In the genomic region with DNA sequence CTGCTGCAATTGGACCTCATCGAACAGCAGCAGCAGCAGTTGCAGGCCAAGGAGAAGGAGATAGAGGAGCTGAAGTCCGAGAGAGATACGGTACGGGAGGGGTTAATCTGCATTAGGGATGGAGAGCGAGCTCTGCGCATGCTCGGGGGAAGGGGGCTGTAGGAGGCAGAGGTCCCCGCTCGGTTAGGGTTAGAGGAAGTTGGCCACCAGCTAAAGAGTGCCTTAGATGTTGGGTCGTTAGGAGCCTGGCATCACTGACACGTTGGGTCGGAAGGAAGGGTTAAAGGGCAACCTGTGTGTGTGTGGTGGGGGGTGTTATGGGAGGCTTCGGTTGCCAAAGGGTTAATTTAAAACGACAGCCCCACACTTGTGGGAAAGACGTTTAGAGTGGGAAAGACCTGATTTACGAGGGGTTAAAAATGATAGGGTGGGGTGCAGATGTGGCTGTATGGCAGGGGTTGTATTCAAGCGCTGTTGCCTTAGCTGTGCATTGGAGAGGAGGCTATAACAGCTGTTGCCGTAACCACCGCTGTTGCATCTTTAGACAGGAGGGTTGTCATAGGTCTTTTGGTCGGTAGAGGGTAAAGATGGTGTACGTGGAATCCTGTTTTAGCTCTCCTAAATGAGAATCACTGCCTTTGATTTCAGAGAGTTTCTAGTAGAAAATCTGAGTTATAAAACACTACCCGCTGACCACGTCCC, we compare ENCODE assay signal across 8 mouse cellular contexts. TPM values are rescaled to one million over a fixed set of nuclear protein-coding genes. Genes with fewer than 3 reads are reported as not detected.
DNase-seq lines count a peak whose midpoint lies in the region; ATAC-seq and TF ChIP-seq lines count a peak whose summit lies in the region.

No protein-coding gene starts in this region.

- peak overlapping the region; percentile 92 for H3ac ChIP-seq in C2C12 (ENCODE audit: control insufficient read depth, insufficient read length, low read depth)

- H3K9me3 ChIP-seq in embryonic facial prominence, embryonic 13.5 days = no peaks in the 10 kb centered on the region
- no peaks in the 10 kb centered on the region for H3K9me3 ChIP-seq in heart, embryonic 10.5 days
- H3K9me3 ChIP-seq in liver, embryonic 11.5 days (ENCODE audit: control insufficient read depth, low read length) = no peaks in the 10 kb centered on the region

- peaks cover 28% of the 10 kb centered on the region for H3K4me1 ChIP-seq in embryonic facial prominence, embryonic 13.5 days
- H3K4me1 ChIP-seq in heart, embryonic 10.5 days = peaks cover 26% of the 10 kb centered on the region
- H3K4me1 ChIP-seq in liver, embryonic 11.5 days (replicated peaks; ENCODE audit: control insufficient read depth, insufficient read depth, low read length) = peaks cover 37% of the 10 kb centered on the region

- H3K79me2 ChIP-seq in C2C12 (ENCODE audit: control insufficient read depth, insufficient read depth) = peaks cover 75% of the 10 kb centered on the region

- H3K79me3 ChIP-seq in C2C12 (ENCODE audit: low read depth) = peaks cover 48% of the 10 kb centered on the region

- peak overlapping the region; percentile 83 for H3K4me3 ChIP-seq in C2C12 (ENCODE audit: insufficient read depth, poor library complexity, severe bottlenecking)
- peak overlapping the region; percentile 100 for H3K4me3 ChIP-seq in embryonic facial prominence, embryonic 13.5 days
- peak overlapping the region; percentile 89 for H3K4me3 ChIP-seq in heart, embryonic 10.5 days
- H3K4me3 ChIP-seq in liver, embryonic 11.5 days (ENCODE audit: low read depth, low read length) = peak overlapping the region; percentile 100

- H3K27ac ChIP-seq in embryonic facial prominence, embryonic 13.5 days = peak overlapping the region; percentile 100
- peak overlapping the region; percentile 98 for H3K27ac ChIP-seq in heart, embryonic 10.5 days
- H3K27ac ChIP-seq in liver, embryonic 11.5 days (ENCODE audit: low read depth, low read length) = peak overlapping the region; percentile 100

- WGBS in embryonic facial prominence, embryonic 13.5 days = 3% methylated on average over 23 of the region's 23 CpGs
- 4% methylated on average over 23 of the region's 23 CpGs for WGBS in heart, embryonic 10.5 days
- 5% methylated on average over 23 of the region's 23 CpGs for WGBS in liver, embryonic 11.5 days

- DNase-seq in adrenal gland, adult (ENCODE audit: inconsistent age in 2 of 2, low spot score in 1 of 2) = peak; percentile 73 to 91
- DNase-seq in heart, embryonic 10.5 days (ENCODE audit: low spot score) = no peak
- peak; percentile 64 for DNase-seq in kidney, adult 9 months
- DNase-seq in liver, embryonic 11.5 days (ENCODE audit: low spot score) = peak; percentile 82
- peak; percentile 26 to 54 for DNase-seq in natural killer cell, adult 2 months (ENCODE audit: low spot score in 2 of 2)
- DNase-seq in thymus, postnatal 10 days (ENCODE audit: low spot score in 2 of 2) = peak; percentile 60 to 68

- TF ChIP-seq CTCF in C2C12 (IDR thresholded peaks at IDR 0.05; ENCODE audit: control insufficient read depth, insufficient read depth, insufficient read length) = no peak

- no peak for ATAC-seq in embryonic facial prominence, embryonic 13.5 days (ENCODE audit: insufficient number of reproducible peaks, insufficient read depth, low FRiP score, low TSS enrichment, low read depth)
- ATAC-seq in liver, embryonic 11.5 days (replicated peaks; ENCODE audit: low FRiP score) = peak; percentile 27

- H3K36me3 ChIP-seq in C2C12 (ENCODE audit: control insufficient read depth, insufficient read depth) = peaks cover 34% of the 10 kb centered on the region
- H3K36me3 ChIP-seq in embryonic facial prominence, embryonic 13.5 days = peaks cover 38% of the 10 kb centered on the region
- peaks cover 34% of the 10 kb centered on the region for H3K36me3 ChIP-seq in heart, embryonic 10.5 days
- peaks cover 32% of the 10 kb centered on the region for H3K36me3 ChIP-seq in liver, embryonic 11.5 days (ENCODE audit: control insufficient read depth, insufficient read depth, low read length)

- H3K4me2 ChIP-seq in embryonic facial prominence, embryonic 13.5 days = peak overlapping the region; percentile 74
- H3K4me2 ChIP-seq in liver, embryonic 11.5 days = peak overlapping the region; percentile 84

- no peaks in the 10 kb centered on the region for H3K27me3 ChIP-seq in C2C12 (ENCODE audit: control insufficient read depth, insufficient read depth, insufficient read length)
- no peaks in the 10 kb centered on the region for H3K27me3 ChIP-seq in embryonic facial prominence, embryonic 13.5 days
- H3K27me3 ChIP-seq in heart, embryonic 10.5 days (ENCODE audit: insufficient read depth, poor library complexity, severe bottlenecking) = no peaks in the 10 kb centered on the region
- no peaks in the 10 kb centered on the region for H3K27me3 ChIP-seq in liver, embryonic 11.5 days (replicated peaks; ENCODE audit: control insufficient read depth, insufficient read depth, low read length)

- H3K9ac ChIP-seq in embryonic facial prominence, embryonic 13.5 days = peak overlapping the region; percentile 100
- H3K9ac ChIP-seq in liver, embryonic 11.5 days (ENCODE audit: low read depth, low read length) = peak overlapping the region; percentile 100

TF ChIP-seq in C2C12, 6 proteins besides CTCF, POLR2A, EP300 and RAD21:
- TF ChIP-seq CEBPB (IDR thresholded peaks at IDR 0.05; ENCODE audit: low read depth) (no peak), MYOG (IDR thresholded peaks at IDR 0.05; ENCODE audit: control insufficient read depth, extremely low read depth, insufficient read length) (no peak), MAX (IDR thresholded peaks at IDR 0.05) (no peak), MYOD1 (IDR thresholded peaks at IDR 0.05; ENCODE audit: control insufficient read depth, insufficient read length, low read depth) (no peak), FOSL1 (IDR thresholded peaks at IDR 0.05; ENCODE audit: insufficient read depth, low read length, poor library complexity, severe bottlenecking) (no peak), USF1 (IDR thresholded peaks at IDR 0.05; ENCODE audit: low read depth) (no peak)

RNA-seq across cellular contexts. Expression of a gene that starts 1.4 kb away (rescaled TPM):
- polyA plus RNA-seq in C2C12 (2012; fragmentation: generic; extraction: Trizol) = 40.5 TPM
- 31.5 and 33.0 TPM in 2 replicates for polyA plus RNA-seq in embryonic facial prominence, embryonic 13.5 days (2015; fragmentation: Nextera tagmentation; extraction: Ambion mirVana)
- 14.0 and 21.6 TPM in 2 replicates for polyA plus RNA-seq in heart, embryonic 10.5 days (2016; fragmentation: Nextera tagmentation; extraction: Ambion mirVana)
- 14.8 and 17.7 TPM in 2 replicates for polyA plus RNA-seq in liver, embryonic 11.5 days (2014; fragmentation: Nextera tagmentation; extraction: Ambion mirVana)

RNA-seq across cellular contexts. Expression of a gene that starts 8.0 kb away (rescaled TPM):
- 24.4 TPM for polyA plus RNA-seq in C2C12 (2012; fragmentation: generic; extraction: Trizol)
- 39.0 and 40.3 TPM in 2 replicates for polyA plus RNA-seq in embryonic facial prominence, embryonic 13.5 days (2015; fragmentation: Nextera tagmentation; extraction: Ambion mirVana)
- polyA plus RNA-seq in heart, embryonic 10.5 days (2016; fragmentation: Nextera tagmentation; extraction: Ambion mirVana) = 29.5 and 37.2 TPM in 2 replicates
- polyA plus RNA-seq in liver, embryonic 11.5 days (2014; fragmentation: Nextera tagmentation; extraction: Ambion mirVana) = 34.8 and 35.6 TPM in 2 replicates

RNA-seq across cellular contexts. Expression of a gene that starts 21.5 kb away (rescaled TPM):
- polyA plus RNA-seq in C2C12 (2012; fragmentation: generic; extraction: Trizol) = 22.3 TPM
- 1.4 and 1.5 TPM in 2 replicates for polyA plus RNA-seq in embryonic facial prominence, embryonic 13.5 days (2015; fragmentation: Nextera tagmentation; extraction: Ambion mirVana)
- polyA plus RNA-seq in heart, embryonic 10.5 days (2016; fragmentation: Nextera tagmentation; extraction: Ambion mirVana) = 3.6 and 5.9 TPM in 2 replicates
- polyA plus RNA-seq in liver, embryonic 11.5 days (2014; fragmentation: Nextera tagmentation; extraction: Ambion mirVana) = 2.1 and 2.7 TPM in 2 replicates

RNA-seq across cellular contexts. Expression of a gene that starts 39.9 kb away (rescaled TPM):
- polyA plus RNA-seq in C2C12 (2012; fragmentation: generic; extraction: Trizol) = 0.66 TPM
- 3.9 and 4.7 TPM in 2 replicates for polyA plus RNA-seq in embryonic facial prominence, embryonic 13.5 days (2015; fragmentation: Nextera tagmentation; extraction: Ambion mirVana)
- polyA plus RNA-seq in heart, embryonic 10.5 days (2016; fragmentation: Nextera tagmentation; extraction: Ambion mirVana) = 0.78 and 0.87 TPM in 2 replicates
- polyA plus RNA-seq in liver, embryonic 11.5 days (2014; fragmentation: Nextera tagmentation; extraction: Ambion mirVana) = 0.39 and 0.55 TPM in 2 replicates

RNA-seq across cellular contexts. Expression of a gene that starts 56.2 kb away (rescaled TPM):
- polyA plus RNA-seq in C2C12 (2012; fragmentation: generic; extraction: Trizol) = 28.1 TPM
- polyA plus RNA-seq in embryonic facial prominence, embryonic 13.5 days (2015; fragmentation: Nextera tagmentation; extraction: Ambion mirVana) = 46.5 and 47.3 TPM in 2 replicates
- polyA plus RNA-seq in heart, embryonic 10.5 days (2016; fragmentation: Nextera tagmentation; extraction: Ambion mirVana) = 19.2 and 23.2 TPM in 2 replicates
- polyA plus RNA-seq in liver, embryonic 11.5 days (2014; fragmentation: Nextera tagmentation; extraction: Ambion mirVana) = 26.6 and 31.6 TPM in 2 replicates
